Mouse (Mus musculus): Measurements from ENCODE around the gene Znhit1. TPM values are rescaled to one million over a fixed set of nuclear protein-coding genes. Genes with fewer than 3 reads are reported as not detected.
A peak's percentile ranks its signal among the peaks of the same experiment; 100 is the strongest.

Gene Znhit1
- total RNA-seq (2021): 10 to 100 TPM; 49.2 to 51.1 TPM
- long read RNA-seq, experiment 1, transcript Znhit1-206 (5 exons, 1,208 nt): minor isoform, 9 of 32 reads
- long read RNA-seq, experiment 1, transcript Znhit1-204 (6 exons, 1,070 nt): minor isoform, 7 of 32 reads
- long read RNA-seq, experiment 1, transcript Znhit1-202 (5 exons, 740 nt): major isoform, 11 of 32 reads
- long read RNA-seq, experiment 1, partial matches to known transcripts: 3 of 32 reads
- long read RNA-seq, experiment 1, other reads (novel, unspliced or antisense): 2 of 32 reads
- long read RNA-seq, experiment 2, transcript Znhit1-202 (5 exons, 740 nt): major isoform, 19 of 39 reads
- long read RNA-seq, experiment 2, transcript Znhit1-206 (5 exons, 1,208 nt): minor isoform, 8 of 39 reads
- long read RNA-seq, experiment 2, transcript Znhit1-204 (6 exons, 1,070 nt): minor isoform, 5 of 39 reads
- long read RNA-seq, experiment 2, partial matches to known transcripts: 1 of 39 reads
- long read RNA-seq, experiment 2, other reads (novel, unspliced or antisense): 6 of 39 reads

DNA sequence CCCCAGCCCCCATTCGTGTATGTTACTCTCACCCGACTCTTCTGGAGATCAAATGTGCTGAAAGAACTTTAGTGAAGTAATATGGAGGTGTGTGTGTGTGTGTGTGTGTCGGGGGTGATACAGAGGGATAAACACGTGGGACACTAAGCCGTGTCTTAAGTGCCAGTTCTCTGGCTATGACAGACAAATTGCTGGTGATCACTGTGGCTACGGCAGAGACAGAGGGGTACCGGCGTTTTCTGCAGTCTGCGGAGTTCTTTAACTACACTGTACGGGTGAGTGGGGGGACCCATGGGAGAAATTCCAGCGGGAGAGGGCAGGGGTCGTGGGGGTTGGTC is at the start of gene Znhit1:
TSS of gene Znhit1 (minus strand) at position 88 of the 338 bp plus-strand sequence.
- intact Hi-C loops (cut with DNase I; ENCODE audit: low total_unique reads): no loop called here
- no peak for DNase-seq

DNA sequence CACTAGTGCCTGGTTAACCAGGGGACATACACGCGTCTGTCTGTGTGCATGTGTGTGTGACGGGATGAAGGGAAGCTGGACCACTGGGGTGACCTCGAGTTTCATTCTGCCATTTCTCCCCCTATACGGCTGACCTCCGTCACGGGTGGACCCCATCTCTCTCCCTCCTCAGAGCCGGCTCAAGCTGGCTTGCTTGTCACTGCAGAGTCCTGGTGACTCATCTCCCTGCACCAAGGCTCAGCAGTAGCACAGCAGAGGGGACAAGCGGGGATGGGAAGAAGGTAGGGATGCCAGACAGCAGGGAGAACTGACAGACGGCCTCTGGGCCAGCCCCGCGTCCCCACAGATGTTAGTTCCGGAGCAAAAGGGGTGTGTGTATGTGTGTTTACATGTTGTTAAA is 48.4 kb upstream of the Znhit1 start:
- DNase-seq: no peak
- intact Hi-C loops (cut with DNase I; ENCODE audit: low total_unique reads): no loop called here

DNA sequence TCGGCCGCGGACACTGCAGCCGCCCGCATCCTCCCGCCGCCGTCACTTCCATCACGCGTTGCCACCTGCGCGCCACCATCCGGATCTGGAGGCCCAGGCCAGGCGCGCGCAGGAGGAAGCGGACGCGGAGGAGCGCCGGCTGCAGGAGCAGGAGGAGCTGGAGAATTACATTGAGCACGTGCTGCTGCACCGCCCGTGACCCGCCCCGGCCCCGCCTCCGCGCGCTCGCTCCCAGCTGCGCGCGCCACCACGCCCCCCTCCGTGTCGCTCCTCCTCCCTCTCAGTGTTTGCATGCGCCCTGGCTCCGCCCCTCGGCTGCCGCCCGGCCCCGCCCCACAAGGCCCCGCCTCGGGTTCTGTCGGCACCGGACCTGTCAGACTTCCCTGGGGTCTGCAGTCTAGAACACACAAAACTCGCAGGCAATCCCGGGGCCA is 44.8 kb upstream of the Znhit1 start:
- intact Hi-C loops (cut with DNase I; ENCODE audit: low total_unique reads): no loop called here
- peak; percentile 85 for DNase-seq

DNA sequence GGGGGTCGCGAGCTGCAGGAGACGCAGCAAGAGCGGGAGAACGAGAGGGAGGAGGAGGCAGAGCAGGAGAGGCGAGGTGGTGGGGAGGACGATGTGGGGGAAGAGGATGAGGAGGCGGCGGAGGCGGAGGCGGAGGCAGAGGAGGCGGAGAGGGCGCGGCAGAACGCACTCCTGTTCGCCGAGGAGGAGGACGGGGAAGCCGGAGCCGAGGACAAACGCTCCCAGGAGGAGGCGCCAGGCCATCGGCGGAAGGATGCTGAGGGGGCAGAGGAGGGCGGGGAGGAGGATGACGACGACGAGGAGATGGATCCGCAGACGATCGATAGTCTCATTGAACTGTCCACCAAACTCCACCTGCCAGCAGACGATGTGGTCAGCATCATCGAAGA is 44.2 kb upstream of the Znhit1 start:
- intact Hi-C loops (cut with DNase I; ENCODE audit: low total_unique reads): no loop called here

GRCm38 (mm10) chr5:137031076-137032032 is 43.5 kb upstream of the Znhit1 start:
- peak; percentile 47 for DNase-seq
- intact Hi-C loops (cut with DNase I; ENCODE audit: low total_unique reads): no loop called here

More for the DNA sequence above, 44.2 kb upstream of the Znhit1 start:
- DNase-seq: no peak

DNA sequence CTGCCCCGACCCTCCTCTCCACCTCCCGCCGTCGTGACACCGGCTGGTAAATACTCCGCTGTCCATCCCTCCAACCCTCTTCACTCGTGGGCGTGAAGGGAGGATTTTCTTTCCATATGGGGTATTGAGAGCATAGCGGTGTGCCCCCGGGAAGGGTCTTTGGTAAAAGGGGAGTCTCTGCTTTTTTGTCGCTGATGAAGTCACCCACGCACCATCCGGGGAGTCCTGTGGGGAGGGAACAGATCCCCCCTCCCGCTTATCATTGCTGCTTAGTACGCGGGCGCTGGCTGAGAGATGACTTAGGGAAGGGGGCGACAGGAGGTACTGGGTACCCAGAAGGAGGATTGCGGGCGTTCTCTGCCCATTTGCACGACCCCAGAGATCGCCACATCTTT is 42.6 kb upstream of the Znhit1 start:
- intact Hi-C loops (cut with DNase I; ENCODE audit: low total_unique reads): no loop called here
- no peak for DNase-seq

DNA sequence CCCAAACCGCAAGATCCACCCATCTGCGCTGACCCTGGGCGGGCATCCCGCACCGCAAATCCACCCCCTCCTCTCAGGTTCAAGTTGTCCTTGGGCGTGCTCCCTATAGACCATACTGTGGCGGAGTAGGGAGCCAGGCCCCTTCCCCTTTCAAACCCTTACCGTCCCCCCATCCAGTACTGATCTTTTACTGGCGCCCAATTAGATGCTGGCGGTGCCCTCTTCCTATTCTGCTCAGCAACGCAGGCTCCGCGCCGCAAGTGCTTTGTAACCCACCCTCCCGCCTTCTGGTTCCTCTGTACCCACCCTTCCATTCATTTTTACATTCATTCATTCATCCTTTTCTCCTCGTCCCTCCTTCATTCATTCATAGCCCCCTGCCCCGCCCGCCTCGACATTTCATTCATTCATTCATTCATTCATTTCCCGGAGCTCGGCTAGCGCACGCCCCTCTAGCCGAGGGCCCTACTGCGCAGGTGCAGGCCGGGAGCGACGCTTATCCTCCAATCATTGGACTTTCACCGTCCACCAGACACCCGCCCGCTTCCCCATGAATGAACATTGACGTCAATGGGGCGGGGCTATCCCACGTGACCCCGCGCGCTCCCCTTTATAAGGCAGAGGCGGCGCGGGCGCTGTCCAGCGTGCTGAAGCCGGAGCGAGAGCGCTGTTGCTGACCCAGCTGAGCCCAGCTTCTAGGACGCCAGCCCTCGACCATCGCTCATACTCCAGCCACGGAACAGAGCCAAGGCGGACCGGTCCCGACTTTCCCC is 42.0 kb upstream of the Znhit1 start:
- peak; percentile 96 for DNase-seq
- intact Hi-C loops (cut with DNase I; ENCODE audit: low total_unique reads): no loop called here

- intact Hi-C loops (cut with DNase I; ENCODE audit: low total_unique reads): no loop called here
- DNase-seq: no peak
These were observed 41.4 kb upstream of the Znhit1 start for GRCm38 (mm10) chr5:137029273-137029585.

GRCm38 (mm10) chr5:137028561-137029272 is 40.9 kb upstream of the Znhit1 start:
- intact Hi-C loops (cut with DNase I; ENCODE audit: low total_unique reads): no loop called here
- DNase-seq: no peak

GRCm38 (mm10) chr5:137026092-137026491 is 38.3 kb upstream of the Znhit1 start, which contains the start of gene Vgf:
Gene Vgf, plus strand, starts transcription at chr5:137026392.
- intact Hi-C loops (cut with DNase I; ENCODE audit: low total_unique reads): loop anchor here (2.0 kb wide), 1 partner anchor 81 kb away; no protein-coding TSS in a partner anchor
- DNase-seq: no peak

DNA sequence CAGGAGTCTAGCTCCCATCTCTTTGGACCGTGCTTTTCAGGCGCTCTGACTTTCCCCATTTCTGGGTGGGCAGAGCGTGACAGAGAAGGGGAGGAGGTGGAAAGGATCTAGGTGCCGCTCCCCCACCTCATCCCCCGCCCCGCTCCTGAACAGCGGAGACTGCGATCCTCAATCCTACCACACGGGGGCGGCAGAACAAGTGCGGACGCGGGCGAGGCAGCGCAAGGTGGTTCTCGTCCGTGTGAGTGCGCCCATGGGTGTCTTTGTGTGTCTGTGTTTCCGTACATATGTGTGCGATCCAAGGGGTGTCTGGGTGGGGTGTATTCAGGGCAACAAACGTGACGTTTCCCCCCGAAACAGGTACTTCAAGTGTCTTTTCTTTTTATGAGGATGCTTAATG is 37.3 kb upstream of the Znhit1 start:
- DNase-seq: peak; percentile 77
- intact Hi-C loops (cut with DNase I; ENCODE audit: low total_unique reads): no loop called here

DNA sequence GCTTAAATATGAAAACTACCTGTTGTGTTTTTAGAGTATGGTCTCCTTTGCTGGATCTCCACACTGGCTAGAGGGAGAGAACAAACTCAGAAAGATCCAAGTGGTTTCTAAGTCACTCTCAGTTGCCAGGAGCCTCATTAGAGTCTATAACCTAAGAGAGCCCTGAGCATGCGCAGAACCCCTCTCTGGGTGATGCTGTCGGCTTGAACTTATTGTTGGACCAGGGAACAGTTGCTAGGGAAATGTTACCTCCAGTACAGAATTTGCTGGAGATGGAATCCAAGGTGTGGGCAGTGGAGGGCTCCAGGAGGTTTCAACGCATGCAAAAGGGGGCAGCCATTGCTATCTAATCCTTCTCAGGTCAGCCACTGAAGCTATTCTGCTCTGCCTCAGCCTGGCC is 36.5 kb upstream of the Znhit1 start:
- DNase-seq: no peak
- intact Hi-C loops (cut with DNase I; ENCODE audit: low total_unique reads): no loop called here

DNA sequence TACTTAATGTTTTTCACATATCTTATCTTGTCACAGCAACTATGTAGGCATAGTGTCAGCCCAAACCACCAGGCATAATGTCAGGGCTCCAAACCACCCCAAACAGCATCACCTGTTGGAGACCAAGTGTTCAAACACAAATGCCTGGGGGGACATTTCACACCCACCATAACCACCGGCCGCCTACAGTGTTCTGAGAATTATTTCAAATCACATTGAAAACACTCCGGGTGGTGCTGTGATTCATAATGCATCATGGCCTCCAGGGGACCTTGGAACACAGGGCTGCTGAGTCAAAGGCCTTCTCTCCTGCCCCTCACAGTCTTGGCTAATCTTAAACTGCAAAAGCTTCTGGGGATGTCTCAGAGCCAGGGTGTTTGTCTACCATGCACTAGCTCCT is 28.1 kb upstream of the Znhit1 start:
- intact Hi-C loops (cut with DNase I; ENCODE audit: low total_unique reads): no loop called here
- DNase-seq: no peak

DNA sequence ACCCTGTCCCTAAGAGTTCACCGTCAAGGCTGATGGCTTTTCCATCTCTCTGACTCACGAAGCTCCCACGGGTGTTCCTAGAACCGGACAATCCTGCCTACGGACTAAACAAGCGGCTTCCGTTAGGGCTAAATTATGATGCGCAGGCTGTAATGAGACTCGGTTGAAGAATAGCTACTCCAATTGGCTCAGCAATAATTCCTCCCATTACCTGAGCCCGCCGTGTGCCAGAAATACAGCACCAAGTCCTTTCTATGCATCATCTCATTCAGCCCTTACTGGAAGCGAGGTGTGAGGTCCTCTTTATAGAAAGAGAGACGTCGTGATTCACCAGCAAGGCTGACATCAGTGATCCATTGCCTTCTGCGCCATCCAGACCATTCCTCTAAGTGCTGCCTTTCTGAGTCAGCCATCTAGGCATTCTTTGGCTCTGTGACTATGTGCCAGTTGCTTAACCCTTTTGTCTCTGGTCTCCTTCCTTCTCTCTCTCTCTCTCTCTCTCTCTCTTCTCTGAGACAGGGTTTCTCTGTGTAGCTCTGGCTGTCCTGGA is 24.7 kb upstream of the Znhit1 start:
- intact Hi-C loops (cut with DNase I; ENCODE audit: low total_unique reads): no loop called here
- DNase-seq: no peak

- DNase-seq: peak; percentile 42
These were observed 22.2 kb upstream of the Znhit1 start for GRCm38 (mm10) chr5:137009988-137010387.

GRCm38 (mm10) chr5:137007276-137007675 is 19.5 kb upstream of the Znhit1 start:
- DNase-seq: no peak
- intact Hi-C loops (cut with DNase I; ENCODE audit: low total_unique reads): no loop called here

More at GRCm38 (mm10) chr5:137009988-137010387, 22.2 kb upstream of the Znhit1 start:
- intact Hi-C loops (cut with DNase I; ENCODE audit: low total_unique reads): no loop called here

DNA sequence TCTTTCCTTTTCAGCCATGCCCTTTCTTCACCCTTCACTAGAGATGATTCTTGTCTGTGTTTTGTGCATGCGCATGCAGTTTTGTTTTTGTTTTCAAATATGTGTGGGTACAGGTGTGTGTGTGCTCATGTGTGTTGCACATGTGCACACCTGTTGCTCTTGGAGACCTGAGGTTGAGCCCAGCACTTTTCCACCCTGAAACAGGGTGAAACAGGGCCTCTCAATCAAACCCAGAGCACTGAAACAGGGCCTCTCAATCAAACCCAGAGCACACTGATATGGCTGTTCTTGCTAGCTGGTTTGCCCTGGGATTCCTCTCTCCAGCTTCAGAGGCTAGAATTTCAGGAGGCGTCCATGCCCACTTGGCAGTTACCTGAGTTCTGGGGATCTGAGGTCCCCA is 12.8 kb upstream of the Znhit1 start:
- intact Hi-C loops (cut with DNase I; ENCODE audit: low total_unique reads): no loop called here

DNA sequence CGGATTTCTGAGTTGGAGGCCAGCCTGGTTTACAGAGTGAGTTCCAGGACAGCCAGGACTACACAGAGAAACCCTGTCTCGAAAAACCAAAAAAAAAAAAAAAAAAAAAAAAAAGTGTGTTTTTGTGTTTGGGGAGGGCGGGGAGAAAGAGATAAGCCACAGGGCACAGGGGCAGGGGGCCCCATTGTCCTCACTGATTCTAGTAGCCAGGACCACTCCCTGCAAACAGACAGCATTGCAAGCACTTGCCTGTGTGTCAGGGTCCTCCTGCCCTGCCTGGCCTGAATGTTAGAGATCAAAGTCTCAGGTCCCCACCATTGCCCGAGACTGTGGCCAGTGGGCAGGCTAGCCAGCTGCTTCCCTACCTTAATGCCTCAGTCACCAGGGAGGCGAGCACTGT is 11.6 kb upstream of the Znhit1 start:
- intact Hi-C loops (cut with DNase I; ENCODE audit: low total_unique reads): no loop called here
- no peak for DNase-seq

More for the DNA sequence above, 12.8 kb upstream of the Znhit1 start:
- no peak for DNase-seq

DNA sequence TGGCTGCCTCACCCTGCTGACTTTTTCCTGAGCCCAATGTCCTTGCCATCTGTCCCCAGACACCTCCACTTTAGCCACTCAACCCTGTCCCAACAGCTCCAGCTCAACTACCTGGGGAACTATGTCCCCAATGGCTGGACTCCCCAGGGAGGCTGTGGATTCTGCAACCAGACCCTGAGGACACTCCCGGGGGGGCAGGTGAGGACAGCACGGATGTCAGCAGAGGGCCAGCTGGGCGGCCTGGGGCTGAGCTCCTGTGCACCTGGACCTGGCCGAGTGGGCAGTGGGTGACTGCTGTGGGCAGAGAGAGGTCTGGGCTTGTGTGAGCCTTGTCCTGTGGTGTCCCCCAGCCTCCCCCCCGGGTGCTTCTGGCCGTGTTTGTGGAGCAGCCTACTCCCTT is 2.0 kb upstream of the Znhit1 start:
- no peak for DNase-seq
- intact Hi-C loops (cut with DNase I; ENCODE audit: low total_unique reads): no loop called here

All from gastrocnemius, postnatal 14 days (tissue).